Mouse (Mus musculus): ENCODE measurements around the gene Chac1.

- TF ChIP-seq POLR2A (IDR thresholded peaks at IDR 0.05; ENCODE audit: low read depth, low read length) (no peak), CTCF (conservative IDR thresholded peaks at IDR 0.05; ENCODE audit: insufficient read depth, insufficient read length, low read depth, low read length) (peak; percentile 83)
These were observed 13.4 kb upstream of the Chac1 start for GRCm38 (mm10) chr2:119337425-119338265.
